Mouse (Mus musculus): ENCODE measurements around the gene Cnbd2. TPM values are rescaled to one million over a fixed set of nuclear protein-coding genes. Genes with fewer than 3 reads are reported as not detected.

The Cnbd2 gene
- polyA plus RNA-seq, 1 experiment, result 6.5 TPM

DNA sequence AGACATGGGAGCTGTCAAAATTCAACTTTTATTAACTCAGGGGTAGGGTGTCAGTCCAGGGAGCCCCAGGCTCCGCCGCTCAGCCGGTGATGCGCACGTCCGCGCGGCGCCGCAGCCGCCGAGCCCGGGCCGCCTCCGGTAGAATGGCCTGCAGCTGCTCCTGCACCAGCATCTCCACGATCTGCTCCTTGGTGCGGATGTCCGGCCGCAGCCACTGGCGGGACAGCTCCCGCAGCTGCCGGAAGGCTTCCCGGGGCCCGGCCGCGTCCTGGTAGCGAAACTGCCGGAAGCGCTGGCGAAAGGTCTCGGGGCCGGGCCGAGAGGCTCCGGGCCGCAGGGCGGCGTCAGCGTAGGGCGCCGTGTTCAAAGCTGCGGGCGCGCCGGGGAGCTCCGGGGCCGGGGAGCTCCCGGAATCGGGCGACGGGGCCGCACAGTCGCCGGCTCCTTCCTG, 233 bp upstream of the Cnbd2 start:
- H3K36me3 ChIP-seq (ENCODE audit: control insufficient read depth, insufficient read depth, low read length, poor library complexity, severe bottlenecking), result no peaks in the 10 kb centered on the region; the same call in none of the 2 replicates
- H3K27ac ChIP-seq (ENCODE audit: insufficient read depth, low read length), result peak overlapping the region; percentile 74

DNA sequence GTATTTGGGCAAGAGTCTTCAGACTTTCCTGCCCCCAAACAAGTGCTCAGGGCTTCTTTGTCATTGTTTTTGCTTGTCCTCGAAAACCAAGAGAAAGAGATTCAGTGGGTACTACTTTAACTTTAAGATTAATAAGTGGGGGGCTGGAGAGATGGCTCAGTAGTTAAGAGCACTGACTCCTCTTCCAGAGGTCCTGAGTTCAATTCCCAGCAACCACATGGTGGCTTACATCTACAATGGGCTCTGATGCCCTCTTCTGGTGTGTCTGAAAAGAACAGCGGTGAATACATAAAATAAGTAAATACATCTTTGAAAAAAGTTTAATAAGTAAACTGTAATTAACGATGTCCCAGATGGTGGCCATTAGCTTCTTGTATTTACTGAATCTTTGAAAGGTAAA, 1.1 kb downstream of the Cnbd2 start:
- Histone ChIP-seq H3K27me3 (ENCODE audit: control insufficient read depth, insufficient read depth, low read length, poor library complexity, severe bottlenecking) (no peaks in the 10 kb centered on the region), H3K4me3 (ENCODE audit: low read depth, low read length) (peak overlapping the region; percentile 76), H3K4me1 (ENCODE audit: control insufficient read depth, insufficient read depth, low read length) (peaks cover 2% of the 10 kb centered on the region), H3K27ac (ENCODE audit: insufficient read depth, low read length) (peak overlapping the region; percentile 74), H3K9ac (ENCODE audit: low read depth, poor library complexity, severe bottlenecking) (peak overlapping the region; percentile 97), H3K9me3 (replicated peaks; ENCODE audit: control insufficient read depth, insufficient read depth, low read length, poor library complexity, severe bottlenecking) (peaks cover 7% of the 10 kb centered on the region; the same call in 1 of the 2 replicates), H3K36me3 (ENCODE audit: control insufficient read depth, insufficient read depth, low read length, poor library complexity, severe bottlenecking) (no peaks in the 10 kb centered on the region; the same call in none of the 2 replicates)
- TF ChIP-seq EP300 (IDR thresholded peaks at IDR 0.05; ENCODE audit: insufficient read depth, low read depth, low read length) (no peak), POLR2A (IDR thresholded peaks at IDR 0.05; ENCODE audit: insufficient read depth, low read length) (no peak), CTCF (IDR thresholded peaks at IDR 0.05; ENCODE audit: low read depth, low read length) (no peak)

More for the DNA sequence above, 233 bp upstream of the Cnbd2 start:
- H3K27me3 ChIP-seq (ENCODE audit: control insufficient read depth, insufficient read depth, low read length, poor library complexity, severe bottlenecking), result no peaks in the 10 kb centered on the region
- H3K4me3 ChIP-seq (ENCODE audit: low read depth, low read length), result peak overlapping the region; percentile 76
- peaks cover 7% of the 10 kb centered on the region; the same call in 1 of the 2 replicates for H3K9me3 ChIP-seq (replicated peaks; ENCODE audit: control insufficient read depth, insufficient read depth, low read length, poor library complexity, severe bottlenecking)
- peak overlapping the region; percentile 97 for H3K9ac ChIP-seq (ENCODE audit: low read depth, poor library complexity, severe bottlenecking)
- peaks cover 2% of the 10 kb centered on the region for H3K4me1 ChIP-seq (ENCODE audit: control insufficient read depth, insufficient read depth, low read length)
- TF ChIP-seq POLR2A (IDR thresholded peaks at IDR 0.05; ENCODE audit: insufficient read depth, low read length), result no peak
- no peak for TF ChIP-seq CTCF (IDR thresholded peaks at IDR 0.05; ENCODE audit: low read depth, low read length)
- no peak for TF ChIP-seq EP300 (IDR thresholded peaks at IDR 0.05; ENCODE audit: insufficient read depth, low read depth, low read length)

DNA sequence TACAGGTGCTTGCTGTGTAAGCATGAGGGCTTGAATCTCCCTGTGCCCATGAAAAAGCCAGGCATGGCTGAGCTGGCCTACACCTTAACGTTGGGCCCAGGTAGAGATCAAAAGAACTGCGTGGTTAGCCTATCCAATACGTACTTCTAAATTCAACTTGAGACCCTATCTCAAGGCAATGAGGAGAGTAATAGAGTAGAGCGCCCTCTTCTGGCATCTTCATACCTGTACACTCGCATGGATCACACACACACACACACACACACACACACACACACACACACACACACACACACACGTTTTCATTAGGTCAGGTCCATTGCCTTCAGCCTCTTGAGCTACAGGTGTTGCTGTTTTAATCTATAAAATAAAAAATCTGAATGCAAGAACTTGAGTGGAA, 2.7 kb downstream of the Cnbd2 start:
- Histone ChIP-seq H3K27ac (ENCODE audit: insufficient read depth, low read length) (no peak overlapping the region), H3K4me3 (ENCODE audit: low read depth, low read length) (no peak overlapping the region), H3K36me3 (ENCODE audit: control insufficient read depth, insufficient read depth, low read length, poor library complexity, severe bottlenecking) (no peaks in the 10 kb centered on the region; the same call in 1 of the 2 replicates), H3K9me3 (replicated peaks; ENCODE audit: control insufficient read depth, insufficient read depth, low read length, poor library complexity, severe bottlenecking) (peaks cover 7% of the 10 kb centered on the region; the same call in 1 of the 2 replicates), H3K27me3 (ENCODE audit: control insufficient read depth, insufficient read depth, low read length, poor library complexity, severe bottlenecking) (no peaks in the 10 kb centered on the region), H3K9ac (ENCODE audit: low read depth, poor library complexity, severe bottlenecking) (no peak overlapping the region), H3K4me1 (ENCODE audit: control insufficient read depth, insufficient read depth, low read length) (peaks cover 2% of the 10 kb centered on the region)
- TF ChIP-seq POLR2A (IDR thresholded peaks at IDR 0.05; ENCODE audit: insufficient read depth, low read length) (no peak), CTCF (IDR thresholded peaks at IDR 0.05; ENCODE audit: low read depth, low read length) (no peak), EP300 (IDR thresholded peaks at IDR 0.05; ENCODE audit: insufficient read depth, low read depth, low read length) (no peak)

DNA sequence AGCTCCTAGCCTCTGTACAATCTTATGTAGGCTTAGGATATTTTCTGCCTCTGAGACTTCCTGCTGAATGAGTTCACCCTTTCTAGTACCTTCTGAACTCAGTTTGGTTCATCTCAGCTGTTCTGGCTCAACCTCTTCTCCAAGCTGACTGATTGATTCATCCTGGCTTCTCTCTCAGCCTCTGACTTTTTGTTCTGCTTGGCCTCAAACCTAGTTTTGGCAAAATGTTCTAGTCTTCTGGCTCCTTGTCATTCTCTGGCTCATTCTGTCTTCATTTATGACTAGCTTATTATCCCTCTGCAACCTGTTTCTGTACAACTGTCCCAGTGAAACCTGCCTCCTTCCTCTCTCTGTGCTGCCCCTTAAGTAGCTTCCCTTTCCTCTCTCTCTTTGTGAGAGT, 6.4 kb downstream of the Cnbd2 start:
- H3K9ac ChIP-seq (ENCODE audit: low read depth, poor library complexity, severe bottlenecking), result no peak overlapping the region
- no peak for TF ChIP-seq POLR2A (IDR thresholded peaks at IDR 0.05; ENCODE audit: insufficient read depth, low read length)
- no peak for TF ChIP-seq EP300 (IDR thresholded peaks at IDR 0.05; ENCODE audit: insufficient read depth, low read depth, low read length)
- no peak for TF ChIP-seq CTCF (IDR thresholded peaks at IDR 0.05; ENCODE audit: low read depth, low read length)
- no peak overlapping the region for H3K27ac ChIP-seq (ENCODE audit: insufficient read depth, low read length)
- peaks cover 2% of the 10 kb centered on the region for H3K4me1 ChIP-seq (ENCODE audit: control insufficient read depth, insufficient read depth, low read length)
- no peak overlapping the region for H3K4me3 ChIP-seq (ENCODE audit: low read depth, low read length)
- no peaks in the 10 kb centered on the region; the same call in 1 of the 2 replicates for H3K36me3 ChIP-seq (ENCODE audit: control insufficient read depth, insufficient read depth, low read length, poor library complexity, severe bottlenecking)
- no peaks in the 10 kb centered on the region for H3K27me3 ChIP-seq (ENCODE audit: control insufficient read depth, insufficient read depth, low read length, poor library complexity, severe bottlenecking)
- H3K9me3 ChIP-seq (replicated peaks; ENCODE audit: control insufficient read depth, insufficient read depth, low read length, poor library complexity, severe bottlenecking), result peaks cover 7% of the 10 kb centered on the region; the same call in 1 of the 2 replicates

DNA sequence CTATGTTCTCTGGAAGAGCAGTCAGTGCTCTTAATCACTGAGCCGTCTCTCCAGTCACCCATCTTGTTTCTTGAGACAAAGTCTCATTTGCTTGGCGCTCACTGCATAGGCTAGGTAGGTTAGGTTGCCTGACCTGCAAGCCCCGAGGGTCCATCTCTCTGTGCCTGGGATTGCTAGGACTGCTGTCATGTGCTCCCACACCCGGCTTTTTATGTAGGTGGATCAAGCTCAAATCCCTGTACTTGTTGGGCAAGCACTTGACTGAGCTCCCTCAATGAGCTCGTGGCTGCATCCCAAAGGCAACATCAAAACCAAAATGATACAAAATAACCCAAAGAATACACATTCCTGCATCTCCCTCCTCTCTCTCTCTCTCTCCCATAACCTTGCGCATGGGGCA, 9.4 kb downstream of the Cnbd2 start:
- TF ChIP-seq EP300 (IDR thresholded peaks at IDR 0.05; ENCODE audit: insufficient read depth, low read depth, low read length) (no peak), CTCF (IDR thresholded peaks at IDR 0.05; ENCODE audit: low read depth, low read length) (no peak), POLR2A (IDR thresholded peaks at IDR 0.05; ENCODE audit: insufficient read depth, low read length) (no peak)
- no peak overlapping the region for H3K4me3 ChIP-seq (ENCODE audit: low read depth, low read length)
- no peaks in the 10 kb centered on the region for H3K36me3 ChIP-seq (ENCODE audit: control insufficient read depth, insufficient read depth, low read length, poor library complexity, severe bottlenecking)
- H3K27ac ChIP-seq (ENCODE audit: insufficient read depth, low read length), result no peak overlapping the region
- no peaks in the 10 kb centered on the region for H3K27me3 ChIP-seq (ENCODE audit: control insufficient read depth, insufficient read depth, low read length, poor library complexity, severe bottlenecking)
- no peak overlapping the region for H3K9ac ChIP-seq (ENCODE audit: low read depth, poor library complexity, severe bottlenecking)
- H3K4me1 ChIP-seq (ENCODE audit: control insufficient read depth, insufficient read depth, low read length), result no peaks in the 10 kb centered on the region
- no peaks in the 10 kb centered on the region for H3K9me3 ChIP-seq (replicated peaks; ENCODE audit: control insufficient read depth, insufficient read depth, low read length, poor library complexity, severe bottlenecking)

DNA sequence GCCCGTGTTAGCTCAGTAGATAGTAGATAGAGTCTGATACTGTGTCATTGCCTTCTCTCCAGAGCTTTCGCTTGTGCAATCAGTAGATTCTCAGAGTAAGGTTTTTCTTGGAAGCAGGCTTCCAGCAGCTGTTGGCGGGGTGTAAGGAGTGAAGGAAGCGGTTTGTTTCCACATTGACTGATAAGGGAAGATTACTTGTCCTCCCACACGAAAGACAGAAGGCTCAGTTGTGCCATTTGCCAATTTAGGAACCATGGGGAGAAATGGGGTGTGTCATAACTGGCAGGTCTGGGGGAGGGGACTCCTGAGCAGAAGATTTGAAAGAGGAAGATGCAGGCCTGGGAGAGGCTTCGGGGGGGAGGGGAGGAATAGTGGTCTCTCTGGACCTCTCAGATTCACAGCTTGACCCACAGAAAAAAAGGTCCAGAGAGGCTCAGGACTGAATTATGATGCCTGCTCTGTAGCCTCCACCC, 12.1 kb downstream of the Cnbd2 start:
- Histone ChIP-seq H3K36me3 (ENCODE audit: control insufficient read depth, insufficient read depth, low read length, poor library complexity, severe bottlenecking) (no peaks in the 10 kb centered on the region), H3K9ac (ENCODE audit: low read depth, poor library complexity, severe bottlenecking) (no peak overlapping the region), H3K9me3 (replicated peaks; ENCODE audit: control insufficient read depth, insufficient read depth, low read length, poor library complexity, severe bottlenecking) (no peaks in the 10 kb centered on the region), H3K27ac (ENCODE audit: insufficient read depth, low read length) (no peak overlapping the region), H3K4me1 (ENCODE audit: control insufficient read depth, insufficient read depth, low read length) (no peaks in the 10 kb centered on the region), H3K4me3 (ENCODE audit: low read depth, low read length) (no peak overlapping the region), H3K27me3 (ENCODE audit: control insufficient read depth, insufficient read depth, low read length, poor library complexity, severe bottlenecking) (no peaks in the 10 kb centered on the region)
- TF ChIP-seq CTCF (IDR thresholded peaks at IDR 0.05; ENCODE audit: low read depth, low read length) (no peak), EP300 (IDR thresholded peaks at IDR 0.05; ENCODE audit: insufficient read depth, low read depth, low read length) (no peak), POLR2A (IDR thresholded peaks at IDR 0.05; ENCODE audit: insufficient read depth, low read length) (no peak)

Measured in ES-Bruce4 (cell line).